Mouse (Mus musculus) cerebral cortex, adult 2 months (tissue): Measurements from ENCODE around the gene Coro1c.

Experiments
- WGBS: fragments of 180-500 bp; shearing (Covaris S2); methylation state at CpG from one replicate; pipeline ENCODE4 v1.1.7; 2018; 5-methylcytosine and 5-hydroxymethylcytosine counted together

The Coro1c gene

DNA sequence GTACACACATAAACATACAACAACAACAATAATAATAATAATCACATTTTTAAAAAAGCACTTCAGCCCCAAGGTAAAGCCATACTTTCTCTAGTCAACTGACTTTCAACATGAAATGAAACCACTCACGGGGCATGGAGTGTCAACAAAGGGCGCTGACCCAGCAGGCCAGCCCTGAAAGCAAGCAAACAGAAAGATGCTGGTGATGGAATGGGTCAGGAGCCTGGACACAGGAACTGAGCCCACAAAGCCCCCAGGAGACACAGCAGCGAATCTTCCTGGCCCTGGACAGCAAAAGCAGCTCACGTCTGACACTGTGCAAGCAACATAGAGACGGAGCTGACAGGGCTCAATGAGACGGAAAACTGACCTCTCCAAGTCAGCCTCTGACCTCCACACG is 23.8 kb downstream of the Coro1c start:
- 79% methylated on average over 7 of the region's 7 CpGs for WGBS

DNA sequence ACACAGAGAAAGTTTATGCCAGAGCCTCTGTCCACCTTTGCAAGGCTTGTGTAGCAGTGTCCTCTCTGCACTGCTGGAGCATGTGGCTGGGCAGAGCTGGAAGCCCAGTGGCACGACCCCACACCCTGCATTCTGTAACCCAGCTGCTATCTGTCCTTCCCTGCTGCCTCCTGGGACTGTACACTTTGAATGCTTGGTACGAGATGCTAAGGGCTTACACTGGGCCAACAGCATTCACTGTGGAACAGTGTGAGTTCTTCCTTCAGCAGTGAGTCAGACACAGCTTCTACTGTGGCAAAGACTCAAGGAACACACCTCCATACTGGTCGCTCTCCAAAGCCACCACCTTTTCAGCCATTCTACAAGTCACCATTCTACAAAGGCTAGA is 25.2 kb downstream of the Coro1c start:
- 28% methylated on average over 3 of the region's 3 CpGs for WGBS

GRCm38 (mm10) chr5:113882566-113883383 is 25.8 kb downstream of the Coro1c start:
- 27% methylated on average over 15 of the region's 15 CpGs for WGBS

DNA sequence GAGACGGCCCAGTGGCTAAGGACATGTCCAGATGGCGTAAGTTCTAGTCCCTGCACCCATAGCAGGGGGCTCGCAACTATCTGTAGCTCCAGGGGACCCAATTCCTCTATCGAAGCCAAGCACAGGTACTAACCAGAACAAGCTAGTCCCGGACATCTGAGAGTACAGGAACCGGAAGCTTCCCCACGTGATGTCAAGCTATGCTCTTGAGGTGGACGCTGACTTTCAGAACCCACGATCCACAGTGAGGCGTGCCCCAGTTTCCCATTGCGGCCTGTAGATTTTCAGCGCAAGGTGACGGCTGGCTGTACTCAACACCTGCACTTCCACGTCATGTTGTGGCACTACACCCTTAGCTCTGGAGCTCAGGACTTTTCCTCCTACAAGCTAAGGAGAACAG is 27.4 kb downstream of the Coro1c start:
- WGBS = 85% methylated on average over 14 of the region's 14 CpGs

DNA sequence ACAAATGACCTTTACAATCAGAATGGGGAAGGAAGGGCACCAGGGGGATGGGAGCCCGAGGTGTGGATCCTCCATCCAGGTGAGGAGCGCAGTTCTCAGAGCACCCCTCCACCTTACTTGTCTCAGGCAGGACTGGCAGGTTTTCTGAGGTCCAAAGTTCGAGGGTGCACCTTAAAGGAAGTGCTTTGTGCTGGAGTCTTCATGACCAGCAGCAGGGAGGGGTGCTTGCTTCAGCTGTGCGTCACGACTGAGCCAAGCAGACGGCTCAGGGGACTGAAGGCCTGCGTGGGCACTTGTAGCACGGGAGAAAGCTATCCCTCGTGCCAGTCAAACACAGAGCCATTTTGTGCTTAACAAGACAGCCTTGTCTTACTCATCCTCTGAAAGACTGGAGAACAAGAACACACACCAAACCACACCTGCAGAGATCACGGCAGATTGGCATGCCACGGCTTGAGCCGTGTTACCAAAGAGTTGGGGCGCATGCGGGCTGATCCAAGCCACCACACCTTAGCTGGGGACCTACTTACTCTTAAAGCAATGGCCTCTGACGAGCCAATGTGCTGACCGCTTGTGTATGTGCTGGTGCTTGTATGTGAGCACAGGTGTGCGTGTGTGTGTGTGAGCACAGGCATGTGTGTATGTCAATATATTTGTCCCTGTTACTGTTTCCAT is 29.5 kb downstream of the Coro1c start:
- WGBS = 73% methylated on average over 17 of the region's 17 CpGs

GRCm38 (mm10) chr5:113877565-113877964 is 31.0 kb downstream of the Coro1c start:
- WGBS = 73% methylated on average over 3 of the region's 3 CpGs

DNA sequence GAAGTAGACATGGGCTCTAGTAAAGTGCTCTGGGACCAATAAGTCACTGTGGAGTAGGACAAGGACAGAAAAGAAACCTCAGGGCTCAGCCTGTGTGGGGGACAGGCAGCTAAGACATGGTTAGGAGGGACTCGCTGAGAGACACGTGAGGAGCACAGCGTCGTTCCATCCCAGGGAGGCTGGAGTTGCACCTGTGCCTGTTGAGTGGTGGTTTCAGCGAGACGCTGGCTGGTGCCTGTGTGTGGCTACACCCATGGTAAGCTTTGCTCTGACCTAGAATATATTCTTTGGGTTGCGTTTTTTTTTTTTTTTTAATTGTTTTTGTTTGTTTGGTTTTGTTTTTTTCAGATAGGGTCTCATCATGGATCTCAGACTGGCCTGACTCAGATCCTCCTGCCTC is 32.4 kb downstream of the Coro1c start:
- WGBS = 89% methylated on average over 7 of the region's 7 CpGs

GRCm38 (mm10) chr5:113875625-113876024 is 32.9 kb downstream of the Coro1c start:
- WGBS = 95% methylated on average over 4 of the region's 4 CpGs

GRCm38 (mm10) chr5:113874063-113875024 is 34.2 kb downstream of the Coro1c start:
- 74% methylated on average over 19 of the region's 19 CpGs for WGBS

DNA sequence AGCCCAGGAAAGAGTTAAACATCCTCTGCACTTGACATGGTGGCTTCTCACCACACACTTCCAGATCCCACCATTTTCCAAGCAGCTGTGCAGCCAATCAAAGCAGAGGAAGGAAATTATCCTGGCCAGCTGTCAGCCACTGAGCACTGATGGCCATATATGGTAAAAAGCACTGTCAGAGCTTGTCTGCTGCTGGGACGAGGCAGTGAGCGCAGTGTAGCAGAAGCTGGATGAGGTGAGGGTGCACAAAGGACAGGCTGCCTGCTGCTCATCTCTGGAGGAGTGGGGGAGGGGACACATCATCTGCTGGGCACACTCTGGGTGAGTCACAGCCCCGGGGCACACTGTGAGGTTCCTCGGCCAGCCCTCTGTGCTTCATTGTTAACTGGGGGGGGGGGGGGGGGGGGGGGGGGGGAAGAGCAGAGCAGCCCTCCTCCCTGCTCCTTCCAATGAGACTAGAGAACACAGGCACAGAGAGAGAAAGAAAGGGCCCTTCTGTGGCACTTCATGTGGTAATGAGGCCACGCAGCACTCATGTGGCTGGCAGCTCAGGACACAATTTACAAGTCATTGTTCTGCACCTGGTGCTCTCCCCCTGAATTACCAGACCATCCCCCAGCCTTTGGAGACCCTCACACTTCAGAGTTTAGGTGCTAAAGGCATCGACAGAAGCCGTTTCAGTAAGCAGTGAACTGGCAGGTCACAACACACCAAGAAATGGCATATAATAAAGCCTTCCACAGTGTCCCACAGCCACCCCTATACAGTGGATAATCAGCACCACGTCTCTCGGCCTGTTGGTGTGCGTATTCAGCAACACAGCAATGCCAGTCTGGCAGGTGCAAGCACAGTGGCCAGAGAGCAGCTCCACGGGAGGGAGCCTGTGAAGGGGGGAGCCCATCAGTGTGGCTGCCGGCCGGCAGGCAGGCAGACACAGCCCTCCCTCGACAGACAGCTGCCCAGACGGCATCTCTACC is 35.3 kb downstream of the Coro1c start:
- 31% methylated on average over 14 of the region's 15 CpGs for WGBS

- 63% methylated on average over 7 of the region's 7 CpGs for WGBS
These were observed 36.5 kb downstream of the Coro1c start for GRCm38 (mm10) chr5:113871903-113872548.

DNA sequence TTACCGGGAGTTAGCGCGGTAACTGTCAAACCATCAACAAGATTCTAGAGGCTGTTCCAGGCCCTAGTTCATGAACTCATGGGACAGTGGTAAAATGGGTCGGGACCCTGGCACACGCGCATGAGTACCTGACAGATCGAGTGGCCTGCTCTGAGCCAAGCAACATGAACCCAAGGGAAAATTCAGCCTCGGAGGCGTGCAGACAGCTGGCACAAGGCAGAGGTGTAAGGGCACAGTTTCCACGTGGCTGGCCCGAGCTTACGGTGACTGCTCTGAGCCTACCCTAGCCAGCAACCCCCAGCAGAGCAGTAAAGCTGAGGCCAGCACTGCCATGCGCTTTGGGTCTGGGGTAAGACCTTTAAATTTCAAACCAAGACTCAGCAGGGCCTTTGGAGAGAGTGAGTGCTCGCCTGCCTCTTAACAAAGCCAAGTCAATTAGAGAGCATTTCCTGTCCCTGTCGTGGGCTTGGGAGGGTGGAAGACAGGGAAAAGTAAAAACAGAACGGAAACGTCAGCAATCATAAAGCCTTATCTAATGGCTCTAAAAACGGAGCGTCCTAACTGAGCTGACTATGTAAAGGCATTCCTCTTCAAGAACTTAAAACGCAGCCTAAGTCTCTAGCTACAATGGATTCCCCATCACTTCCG is 38.0 kb downstream of the Coro1c start:
- WGBS = 57% methylated on average over 21 of the region's 21 CpGs

DNA sequence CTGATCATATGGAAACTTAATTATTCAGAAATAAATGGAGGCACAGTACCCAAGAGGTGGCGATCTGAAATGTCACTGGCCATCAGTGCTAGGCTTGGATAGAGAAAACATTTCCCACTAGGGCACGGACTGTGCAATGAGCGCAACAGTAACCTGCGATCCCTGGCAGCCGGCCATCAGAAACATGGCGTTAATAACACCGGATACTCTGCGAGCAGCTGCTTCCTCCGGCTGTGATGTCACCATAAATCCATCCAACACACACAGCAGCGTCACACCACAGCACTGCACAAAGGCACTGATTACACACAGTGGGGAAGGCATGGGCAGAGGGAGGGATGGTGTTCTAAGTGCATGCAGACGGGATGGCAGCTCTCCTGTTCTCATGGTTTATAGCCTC is 39.4 kb downstream of the Coro1c start:
- 55% methylated on average over 11 of the region's 11 CpGs for WGBS

DNA sequence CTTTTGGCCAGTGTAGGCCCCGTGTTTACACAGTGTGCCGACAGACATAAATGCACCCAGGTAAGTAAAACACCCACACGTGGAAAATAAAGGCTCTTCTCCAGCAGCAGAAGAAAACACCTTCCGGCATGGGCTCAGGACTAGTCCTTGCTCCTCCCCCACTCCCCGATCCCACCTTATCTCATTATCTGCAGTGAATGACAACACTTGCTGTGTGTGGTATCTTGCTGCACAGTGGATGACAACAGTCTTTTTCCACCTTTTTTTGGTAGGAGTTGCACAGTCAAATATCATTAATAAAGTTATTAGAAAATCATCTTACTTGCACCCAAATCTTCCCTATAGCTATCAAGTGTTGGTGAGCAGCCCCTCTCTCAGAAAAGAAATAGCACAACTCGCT is 43.6 kb downstream of the Coro1c start:
- 83% methylated on average over 6 of the region's 6 CpGs for WGBS

DNA sequence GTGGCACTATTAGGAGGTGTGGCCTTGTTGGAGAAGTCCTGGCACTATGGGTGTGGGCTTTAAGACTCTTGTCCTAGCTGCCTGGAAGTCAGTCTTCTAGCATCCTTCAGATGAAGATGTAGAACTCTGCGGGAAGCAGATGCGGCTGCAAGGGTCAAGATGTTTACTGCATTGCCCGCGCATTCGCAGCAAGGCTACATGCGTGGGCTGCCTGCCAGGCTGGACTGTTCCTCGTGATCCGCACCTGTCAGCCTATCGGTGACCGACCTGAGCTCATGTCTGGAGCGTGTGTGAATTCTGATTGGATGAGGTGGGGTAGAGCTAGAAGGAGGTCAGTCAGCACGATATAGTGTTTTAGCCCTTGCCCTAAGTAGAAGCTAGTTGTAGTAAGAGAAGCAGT is 44.6 kb downstream of the Coro1c start:
- 93% methylated on average over 12 of the region's 12 CpGs for WGBS

DNA sequence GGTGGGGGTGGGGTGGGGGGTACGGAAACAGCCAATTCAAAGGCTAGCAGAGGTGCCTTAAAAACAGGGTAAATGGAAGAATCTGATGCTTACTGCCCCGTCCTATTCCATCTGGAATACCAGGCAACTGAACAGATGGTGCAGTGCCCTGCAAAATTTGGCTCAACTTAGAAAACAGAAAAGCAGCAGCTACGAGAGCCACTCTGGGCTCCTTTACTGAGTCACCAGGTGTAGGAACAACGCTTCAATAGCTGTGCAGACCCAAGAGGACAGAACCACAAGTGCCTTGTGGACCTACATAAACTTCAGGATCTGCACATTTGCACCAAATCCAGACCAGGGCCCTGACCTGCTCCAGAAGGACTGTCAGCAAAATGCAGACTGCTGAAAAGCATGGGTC is 46.1 kb downstream of the Coro1c start:
- 51% methylated on average over 4 of the region's 4 CpGs for WGBS

DNA sequence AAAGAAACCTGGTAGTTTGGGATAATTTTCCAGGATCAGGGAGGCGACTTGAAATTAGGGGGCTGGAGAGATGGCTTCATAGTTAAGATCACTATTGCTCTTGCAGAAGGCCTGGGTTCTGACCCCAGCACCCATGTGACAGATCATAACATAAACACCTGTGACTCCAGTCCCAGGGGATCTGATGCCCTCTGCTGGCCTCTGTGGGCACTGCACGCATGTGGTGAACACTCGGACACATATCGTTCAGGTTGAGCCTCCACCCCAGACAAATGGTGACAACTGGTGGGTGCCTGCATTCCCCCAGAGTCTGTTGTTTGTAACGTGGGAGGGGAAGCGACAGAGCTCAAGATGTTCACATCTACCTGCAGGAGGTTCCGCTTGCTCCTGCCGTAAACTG is 47.3 kb downstream of the Coro1c start:
- 95% methylated on average over 8 of the region's 8 CpGs for WGBS

GRCm38 (mm10) chr5:113858971-113859370 is 49.6 kb downstream of the Coro1c start:
- 46% methylated on average over 5 of the region's 5 CpGs for WGBS

DNA sequence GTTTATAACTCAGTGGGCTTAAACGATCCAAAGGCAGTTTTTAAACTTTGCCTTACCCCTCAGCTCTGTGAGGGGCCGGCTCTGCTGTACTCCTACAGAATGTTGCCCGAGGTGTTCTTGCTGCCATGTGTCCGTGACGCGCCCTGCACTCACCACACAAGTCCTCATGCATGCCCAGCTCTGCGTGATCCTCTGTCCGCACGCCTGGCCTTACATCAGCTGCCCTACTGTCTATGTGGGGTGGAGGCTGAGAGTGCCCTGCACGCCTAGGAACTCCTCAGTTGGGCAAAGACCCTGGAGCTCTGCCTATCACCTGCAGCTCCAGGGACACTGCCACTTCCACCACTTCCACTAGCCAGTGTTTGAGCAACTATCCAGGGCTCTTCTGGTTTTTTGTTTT is 50.0 kb downstream of the Coro1c start:
- WGBS = 74% methylated on average over 10 of the region's 10 CpGs

GRCm38 (mm10) chr5:113857631-113858030 is 50.9 kb downstream of the Coro1c start:
- WGBS = 69% methylated on average over 8 of the region's 8 CpGs
